In genomic region chr12:102129508-102130030, GRCm38 (mm10) we compare ENCODE assay signal across 9 mouse cellular contexts. TPM values are rescaled to one million over a fixed set of nuclear protein-coding genes. Genes with fewer than 3 reads are reported as not detected.
DNase-seq lines count a peak whose midpoint lies in the region; ATAC-seq and TF ChIP-seq lines count a peak whose summit lies in the region.
"Had no signal": no experiment of that assay in that cellular context is flagged by ENCODE, and none has a peak within 500 bp of the region (broad histone marks: within the 10 kb centered on the region; RNA-seq: fewer than 3 reads in every experiment).

No protein-coding gene starts in this region.

- H3K9ac ChIP-seq in heart, embryonic 12.5 days, result peak overlapping the region; percentile 69
- no peak overlapping the region for H3K9ac ChIP-seq in ES-E14 (ENCODE audit: insufficient read depth, low read depth, low read length, poor library complexity, severe bottlenecking)
- H3K9ac ChIP-seq in hindbrain, embryonic 11.5 days (ENCODE audit: low read depth, low read length), result 0 out of 2 replicates have a peak overlapping the region, but pooled peaks have one; percentile 23

- WGBS in heart, embryonic 12.5 days, result under 1% methylated on average over 14 of the region's 14 CpGs
- whole genome bisulfite sequencing in hindbrain, embryonic 11.5 days, result under 1% methylated on average over 13 of the region's 14 CpGs

- peaks cover 46% of the 10 kb centered on the region for H3K27me3 ChIP-seq in heart, embryonic 12.5 days (replicated peaks)
- peaks cover 46% of the 10 kb centered on the region for H3K27me3 ChIP-seq in hindbrain, embryonic 11.5 days (ENCODE audit: control insufficient read depth, insufficient read depth, low read length)

- in situ Hi-C loops in ES-E14 (cut with MboI; ENCODE audit: low sequenced_read_pairs in 2 of 2, unreplicated experiment in 2 of 2), result no loop called here

- DNase-seq in heart, adult 11 months, result no peak
- DNase-seq in ES-E14 (ENCODE audit: low read depth, low spot score), result peak; percentile 4
- no peak for DNase-seq in hindbrain, embryonic 11.5 days (ENCODE audit: low spot score)
- DNase-seq in mesoderm, embryonic 11.5 days (ENCODE audit: low read depth, low spot score), result peak; percentile 4
- no peak for DNase-seq in urinary bladder, postnatal 10 days (ENCODE audit: low spot score)
- DNase-seq in thymus, postnatal 0 days (ENCODE audit: low spot score), result no peak
- no peak for DNase-seq in testis, postnatal 14 days (ENCODE audit: low spot score)

- ATAC-seq in heart, embryonic 12.5 days (ENCODE audit: insufficient number of reproducible peaks, low FRiP score), result no peak; the same call in 1 of the 2 replicates
- peak; percentile 26; the same call in 1 of the 2 replicates for ATAC-seq in hindbrain, embryonic 11.5 days (ENCODE audit: low FRiP score)

- H3K4me2 ChIP-seq in heart, embryonic 12.5 days, result peak overlapping the region; percentile 87
- peak overlapping the region; percentile 97 for H3K4me2 ChIP-seq in hindbrain, embryonic 11.5 days (replicated peaks; ENCODE audit: low read depth, low read length)

- no peaks in the 10 kb centered on the region for H3K36me3 ChIP-seq in heart, embryonic 12.5 days
- H3K36me3 ChIP-seq in ES-E14 (ENCODE audit: control insufficient read depth, insufficient read depth, low read length, poor library complexity, severe bottlenecking), result no peaks in the 10 kb centered on the region
- H3K36me3 ChIP-seq in hindbrain, embryonic 11.5 days (ENCODE audit: control insufficient read depth, insufficient read depth, low read length), result no peaks in the 10 kb centered on the region

- H3K4me3 ChIP-seq in heart, embryonic 12.5 days, result peak overlapping the region; percentile 54
- H3K4me3 ChIP-seq in ES-E14 (ENCODE audit: insufficient read depth in 1 of 2, low read depth in 1 of 2, low read length in 2 of 2, poor library complexity in 1 of 2, severe bottlenecking in 1 of 2), result peak overlapping the region; percentile 54 to 63; a peak in 3 of 4 replicates
- H3K4me3 ChIP-seq in hindbrain, embryonic 11.5 days (ENCODE audit: low read depth, low read length), result peak overlapping the region; percentile 47

- no peaks in the 10 kb centered on the region for H3K9me3 ChIP-seq in heart, embryonic 12.5 days (replicated peaks)
- no peaks in the 10 kb centered on the region for H3K9me3 ChIP-seq in ES-E14 (ENCODE audit: control insufficient read depth, insufficient read depth, low read depth, low read length)
- H3K9me3 ChIP-seq in hindbrain, embryonic 11.5 days (ENCODE audit: control insufficient read depth, low read length), result no peaks in the 10 kb centered on the region

- H3K27ac ChIP-seq in heart, embryonic 12.5 days (ENCODE audit: poor library complexity, severe bottlenecking), result no peak overlapping the region
- H3K27ac ChIP-seq in ES-E14 (ENCODE audit: insufficient read depth, low read depth, low read length, poor library complexity, severe bottlenecking), result no peak overlapping the region
- H3K27ac ChIP-seq in hindbrain, embryonic 11.5 days (ENCODE audit: low read depth, low read length), result no peak overlapping the region

- H3K4me1 ChIP-seq in heart, embryonic 12.5 days (replicated peaks), result peaks cover 12% of the 10 kb centered on the region
- no peaks in the 10 kb centered on the region for H3K4me1 ChIP-seq in ES-E14 (ENCODE audit: control insufficient read depth in 2 of 2, insufficient read depth in 2 of 2, low read length in 2 of 2, poor library complexity in 1 of 2)
- 0 out of 2 replicates have a peak, but pooled peaks cover 4% of the 10 kb centered on the region for H3K4me1 ChIP-seq in hindbrain, embryonic 11.5 days (replicated peaks; ENCODE audit: control insufficient read depth, insufficient read depth, low read length)

TF ChIP-seq in ES-E14, 5 proteins besides CTCF, POLR2A, EP300 and RAD21:
- no peak for TF ChIP-seq ZC3H11A (IDR thresholded peaks at IDR 0.05; ENCODE audit: borderline replicate concordance, low read depth, low read length)
- TF ChIP-seq MAFK (IDR thresholded peaks at IDR 0.05; ENCODE audit: insufficient read depth, low read depth, low read length), result no peak
- no peak for TF ChIP-seq ZNF384 (IDR thresholded peaks at IDR 0.05; ENCODE audit: low read depth, low read length)
- TF ChIP-seq CHD2 (IDR thresholded peaks at IDR 0.05; ENCODE audit: low read depth, low read length), result no peak
- no peak for TF ChIP-seq HCFC1 (IDR thresholded peaks at IDR 0.05; ENCODE audit: borderline replicate concordance, insufficient read depth, low read length)

RNA-seq across cellular contexts. Expression of gene Slc24a4, which starts 1.0 kb away (rescaled TPM):
- polyA plus RNA-seq in heart, embryonic 12.5 days (2016; fragmentation: Nextera tagmentation; extraction: Ambion mirVana), result 4.0 and 4.4 TPM in 2 replicates
- total RNA-seq in ES-E14 (2012; rRNA removed), result 0.27 TPM in 1 of 2 replicates, not detected in the other
- polyA plus RNA-seq in hindbrain, embryonic 11.5 days (2014; fragmentation: Nextera tagmentation; extraction: Ambion mirVana), result 0.24 and 0.54 TPM in 2 replicates
- 1.1 and 1.6 TPM in 2 replicates for polyA plus RNA-seq in thymus, postnatal 0 days (2015; fragmentation: Nextera tagmentation; extraction: Ambion mirVana)
- total RNA-seq: MEL had no signal

Comparison
In these comparisons a context has a peak if more than half of its experiments do, and no peak if none do; other contexts are left out.
1. DNase-seq: peak in ES-E14 (single experiment) and mesoderm, embryonic 11.5 days (single experiment); none in heart, adult 11 months (single experiment), hindbrain, embryonic 11.5 days (single experiment), urinary bladder, postnatal 10 days (single experiment), thymus, postnatal 0 days (single experiment) and testis, postnatal 14 days (single experiment).
2. Peak in every context shown above with its lines, with median percentiles within 50 percentile points of each other: H3K4me3 ChIP-seq.